Mouse (Mus musculus) megakaryocyte, embryonic 14.5 days (primary cell): ENCODE measurements at regions not wholly inside any gene's neighbourhood (a gene's known extent, or its start where the extent isn't known, plus 50 kb on each side); places are given as distances from the start of the nearest gene placed in this dataset.
"Not testable (repeated sequence)": the region's sequence is repeated elsewhere in the genome, so short reads cannot be mapped to it uniquely, and the experiment has no call there.

ENCODE experiments used
- H3K27me3 ChIP-seq: replicated peaks from 2 replicates; pipeline ENCODE3; 2012; ENCODE audit warnings: inconsistent platforms
- H3K36me3 ChIP-seq: replicated peaks from 2 replicates; pipeline ENCODE3; 2012; ENCODE audit warnings: low read length, inconsistent platforms, mixed read lengths
- H3K4me1 ChIP-seq: 2 replicates; pipeline ENCODE4 v1.6.1; 2012; ENCODE audit warnings: inconsistent platforms
- H3K4me3 ChIP-seq: replicated peaks from 2 replicates; pipeline ENCODE3; 2012; ENCODE audit warnings: moderate library complexity, mild to moderate bottlenecking, inconsistent platforms
- H3K9me3 ChIP-seq: 2 replicates; pipeline ENCODE4 v1.6.1; 2012; ENCODE audit warnings: inconsistent platforms
- FLI1 ChIP-seq: IDR thresholded peaks from 2 replicates; pipeline ENCODE4 v1.6.1; 2012; ENCODE audit warnings: low read length, inconsistent platforms, mixed read lengths
- GATA1 ChIP-seq: IDR thresholded peaks from 3 replicates; pipeline ENCODE4 v1.6.1; 2012; ENCODE audit warnings: mixed read lengths, low read length, inconsistent platforms, borderline replicate concordance

- Histone ChIP-seq H3K9me3 (no peaks in the 10 kb centered on the region), H3K36me3 (no peaks in the 10 kb centered on the region), H3K4me1 (no peaks in the 10 kb centered on the region), H3K27me3 (no peaks in the 10 kb centered on the region), H3K4me3 (no peak overlapping the region)
- TF ChIP-seq FLI1: no peak
- TF ChIP-seq GATA1: no peak
These were observed 182.8 kb upstream of the Tsc22d2 start for GRCm38 (mm10) chr3:58231746-58232145.

GRCm38 (mm10) chr3:58233296-58233695, 181.2 kb upstream of the Tsc22d2 start:
- no peak for TF ChIP-seq GATA1
- no peak for TF ChIP-seq FLI1
- no peaks in the 10 kb centered on the region for H3K27me3 ChIP-seq
- H3K4me1 ChIP-seq: no peaks in the 10 kb centered on the region
- no peaks in the 10 kb centered on the region for H3K9me3 ChIP-seq
- no peaks in the 10 kb centered on the region for H3K36me3 ChIP-seq
- H3K4me3 ChIP-seq: no peak overlapping the region

- no peaks in the 10 kb centered on the region for H3K36me3 ChIP-seq
- H3K27me3 ChIP-seq: no peaks in the 10 kb centered on the region
- no peak overlapping the region for H3K4me3 ChIP-seq
- TF ChIP-seq FLI1: no peak
- no peak for TF ChIP-seq GATA1
- H3K9me3 ChIP-seq: peaks cover 8% of the 10 kb centered on the region; the same call in 1 of the 2 replicates
- no peaks in the 10 kb centered on the region for H3K4me1 ChIP-seq
These were observed 179.5 kb upstream of the Tsc22d2 start for GRCm38 (mm10) chr3:58234846-58235630.

GRCm38 (mm10) chr3:58238111-58238510, 176.4 kb upstream of the Tsc22d2 start:
- H3K4me3 ChIP-seq: no peak overlapping the region
- no peaks in the 10 kb centered on the region for H3K27me3 ChIP-seq
- H3K36me3 ChIP-seq: no peaks in the 10 kb centered on the region
- H3K9me3 ChIP-seq: peaks cover 8% of the 10 kb centered on the region; the same call in 1 of the 2 replicates
- TF ChIP-seq GATA1 (no peak), FLI1 (no peak)
- no peaks in the 10 kb centered on the region for H3K4me1 ChIP-seq

GRCm38 (mm10) chr3:58240775-58241174, 173.7 kb upstream of the Tsc22d2 start:
- no peaks in the 10 kb centered on the region for H3K27me3 ChIP-seq
- H3K4me3 ChIP-seq: no peak overlapping the region
- no peaks in the 10 kb centered on the region for H3K36me3 ChIP-seq
- peaks cover 8% of the 10 kb centered on the region; the same call in 1 of the 2 replicates for H3K9me3 ChIP-seq
- H3K4me1 ChIP-seq: no peaks in the 10 kb centered on the region
- TF ChIP-seq FLI1: no peak
- TF ChIP-seq GATA1: no peak

- no peak for TF ChIP-seq FLI1
- no peak for TF ChIP-seq GATA1
- H3K4me3 ChIP-seq: no peak overlapping the region
- H3K36me3 ChIP-seq: no peaks in the 10 kb centered on the region
- H3K9me3 ChIP-seq: no peaks in the 10 kb centered on the region
- no peaks in the 10 kb centered on the region for H3K27me3 ChIP-seq
- H3K4me1 ChIP-seq: no peaks in the 10 kb centered on the region
These were observed 169.2 kb upstream of the Tsc22d2 start for GRCm38 (mm10) chr3:58245361-58245760.

- H3K4me1 ChIP-seq: no peaks in the 10 kb centered on the region
- H3K4me3 ChIP-seq: no peak overlapping the region
- H3K27me3 ChIP-seq: no peaks in the 10 kb centered on the region
- H3K9me3 ChIP-seq: no peaks in the 10 kb centered on the region
- TF ChIP-seq FLI1 (no peak), GATA1 (no peak)
- H3K36me3 ChIP-seq: no peaks in the 10 kb centered on the region
These were observed 166.5 kb upstream of the Tsc22d2 start for GRCm38 (mm10) chr3:58247989-58248388.

GRCm38 (mm10) chr3:58253942-58254341, 160.6 kb upstream of the Tsc22d2 start:
- no peaks in the 10 kb centered on the region for H3K9me3 ChIP-seq
- no peaks in the 10 kb centered on the region for H3K36me3 ChIP-seq
- TF ChIP-seq FLI1 (no peak), GATA1 (no peak)
- H3K4me3 ChIP-seq: no peak overlapping the region
- H3K4me1 ChIP-seq: no peaks in the 10 kb centered on the region
- no peaks in the 10 kb centered on the region for H3K27me3 ChIP-seq

GRCm38 (mm10) chr3:58267606-58268325, 146.7 kb upstream of the Tsc22d2 start:
- TF ChIP-seq GATA1: no peak
- H3K36me3 ChIP-seq: no peaks in the 10 kb centered on the region
- no peaks in the 10 kb centered on the region for H3K27me3 ChIP-seq

GRCm38 (mm10) chr3:58271441-58271840, 143.1 kb upstream of the Tsc22d2 start:
- not testable (repeated sequence) for H3K4me3 ChIP-seq, H3K27me3 ChIP-seq, H3K36me3 ChIP-seq, H3K4me1 ChIP-seq, H3K9me3 ChIP-seq

More at GRCm38 (mm10) chr3:58267606-58268325, 146.7 kb upstream of the Tsc22d2 start:
- Histone ChIP-seq H3K4me1 (no peaks in the 10 kb centered on the region), H3K4me3 (no peak overlapping the region), H3K9me3 (no peaks in the 10 kb centered on the region)

GRCm38 (mm10) chr3:58281291-58281690, 133.2 kb upstream of the Tsc22d2 start:
- Histone ChIP-seq H3K27me3 (no peaks in the 10 kb centered on the region), H3K9me3 (no peaks in the 10 kb centered on the region), H3K36me3 (no peaks in the 10 kb centered on the region), H3K4me3 (no peak overlapping the region), H3K4me1 (no peaks in the 10 kb centered on the region)
- TF ChIP-seq GATA1 (no peak), FLI1 (no peak)

GRCm38 (mm10) chr3:58284371-58284770, 130.1 kb upstream of the Tsc22d2 start:
- H3K36me3 ChIP-seq, H3K27me3 ChIP-seq, H3K4me1 ChIP-seq, H3K9me3 ChIP-seq, H3K4me3 ChIP-seq: not testable (repeated sequence)
